Mouse (Mus musculus): Measurements from ENCODE around the gene Dnajb3.
"Not testable (repeated sequence)": the region's sequence is repeated elsewhere in the genome, so short reads cannot be mapped to it uniquely, and the experiment has no call there.

The Dnajb3 gene

GRCm38 (mm10) chr1:88231803-88232499 lies 26.4 kb upstream of the Dnajb3 start:
- DNase-seq = no peak

GRCm38 (mm10) chr1:88230981-88231802 lies 25.6 kb upstream of the Dnajb3 start:
- no peak for DNase-seq

GRCm38 (mm10) chr1:88230421-88230820 lies 24.8 kb upstream of the Dnajb3 start:
- no peak for DNase-seq

- no peak for DNase-seq
Observed at GRCm38 (mm10) chr1:88229986-88230385, 24.4 kb upstream of the Dnajb3 start.

GRCm38 (mm10) chr1:88229566-88229965 lies 24.0 kb upstream of the Dnajb3 start:
- no peak for DNase-seq

- no peak for DNase-seq
Observed at GRCm38 (mm10) chr1:88228121-88228520, 22.5 kb upstream of the Dnajb3 start.

GRCm38 (mm10) chr1:88227482-88227881 lies 21.9 kb upstream of the Dnajb3 start:
- DNase-seq = no peak

- DNase-seq = no peak
Observed at GRCm38 (mm10) chr1:88226670-88227379, 21.2 kb upstream of the Dnajb3 start, which contains the start of gene Mroh2a. Gene Mroh2a (plus strand): TSS chr1:88226986.

- DNase-seq = no peak
Observed at GRCm38 (mm10) chr1:88225741-88226140, 20.2 kb upstream of the Dnajb3 start.

GRCm38 (mm10) chr1:88225301-88225700 lies 19.7 kb upstream of the Dnajb3 start:
- not testable (repeated sequence) for DNase-seq

- DNase-seq = no peak
Observed at GRCm38 (mm10) chr1:88224029-88224776, 18.6 kb upstream of the Dnajb3 start.

GRCm38 (mm10) chr1:88223591-88223990 lies 18.0 kb upstream of the Dnajb3 start:
- no peak for DNase-seq

GRCm38 (mm10) chr1:88223011-88223515 lies 17.5 kb upstream of the Dnajb3 start:
- not testable (repeated sequence) for DNase-seq

- no peak for DNase-seq
Observed at GRCm38 (mm10) chr1:88222216-88222615, 16.6 kb upstream of the Dnajb3 start.

GRCm38 (mm10) chr1:88220336-88220735 lies 14.8 kb upstream of the Dnajb3 start:
- DNase-seq = no peak

- no peak for DNase-seq
Observed at GRCm38 (mm10) chr1:88219054-88219453, 13.5 kb upstream of the Dnajb3 start.

GRCm38 (mm10) chr1:88218591-88218990 lies 13.0 kb upstream of the Dnajb3 start:
- DNase-seq = no peak

- no peak for DNase-seq
Observed at GRCm38 (mm10) chr1:88218051-88218450, 12.5 kb upstream of the Dnajb3 start.

GRCm38 (mm10) chr1:88217576-88217975 lies 12.0 kb upstream of the Dnajb3 start:
- no peak for DNase-seq

- no peak for DNase-seq
Observed at GRCm38 (mm10) chr1:88217144-88217543, 11.6 kb upstream of the Dnajb3 start.

GRCm38 (mm10) chr1:88216551-88216950 lies 11.0 kb upstream of the Dnajb3 start:
- DNase-seq = no peak
